Mouse (Mus musculus): ENCODE results near the gene Pdzd3. TPM values are rescaled to one million over a fixed set of nuclear protein-coding genes. Genes with fewer than 3 reads are reported as not detected.
"Not testable (repeated sequence)": the region's sequence is repeated elsewhere in the genome, so short reads cannot be mapped to it uniquely, and the experiment has no call there.

Gene Pdzd3
- 0.14 and 0.19 TPM in 2 replicates for polyA plus RNA-seq (2015; fragmentation: Nextera tagmentation; extraction: Ambion mirVana)

GRCm38 (mm10) chr9:44251314-44251713, at the start of gene Pdzd3:
Gene Pdzd3, minus strand, starts transcription at chr9:44251471.
- Histone ChIP-seq H3K9ac (no peak within 1 kb of the TSS), H3K27me3 (no peaks in the 10 kb centered on the region), H3K27ac (replicated peaks) (no peak within 1 kb of the TSS), H3K4me3 (replicated peaks) (no peak within 1 kb of the TSS), H3K36me3 (peaks cover 2% of the 10 kb centered on the region; the same call in 1 of the 2 replicates), H3K4me2 (replicated peaks) (no peak within 1 kb of the TSS), H3K4me1 (peaks cover 41% of the 10 kb centered on the region), H3K9me3 (replicated peaks) (no peaks in the 10 kb centered on the region)
- 71% methylated on average over 10 of the region's 10 CpGs for WGBS
- ATAC-seq (ENCODE audit: insufficient number of reproducible peaks, low FRiP score, low TSS enrichment, low read depth) = no peak

GRCm38 (mm10) chr9:44300001-44300400, 48.7 kb upstream of the Pdzd3 start:
- not testable (repeated sequence) for H3K9me3 ChIP-seq (replicated peaks); H3K27ac ChIP-seq (replicated peaks); H3K4me3 ChIP-seq (replicated peaks); H3K4me1 ChIP-seq; H3K4me2 ChIP-seq (replicated peaks); ATAC-seq (ENCODE audit: insufficient number of reproducible peaks, low FRiP score, low TSS enrichment, low read depth); H3K9ac ChIP-seq; H3K27me3 ChIP-seq
- WGBS = 95% methylated on average over 3 of the region's 3 CpGs
- peaks cover 66% of the 10 kb centered on the region for H3K36me3 ChIP-seq

GRCm38 (mm10) chr9:44292490-44292889, 41.2 kb upstream of the Pdzd3 start:
- 71% methylated on average over 3 of the region's 3 CpGs for WGBS
- Histone ChIP-seq H3K4me3 (replicated peaks) (no peak overlapping the region), H3K36me3 (peaks cover 64% of the 10 kb centered on the region), H3K9me3 (replicated peaks) (no peaks in the 10 kb centered on the region), H3K4me2 (replicated peaks) (no peak overlapping the region), H3K27me3 (peaks cover 16% of the 10 kb centered on the region), H3K4me1 (peaks cover 15% of the 10 kb centered on the region), H3K27ac (replicated peaks) (no peak overlapping the region), H3K9ac (no peak overlapping the region)
- ATAC-seq (ENCODE audit: insufficient number of reproducible peaks, low FRiP score, low TSS enrichment, low read depth) = no peak

- Histone ChIP-seq H3K36me3 (peaks cover 33% of the 10 kb centered on the region), H3K27ac (replicated peaks) (no peak overlapping the region), H3K9me3 (replicated peaks) (no peaks in the 10 kb centered on the region), H3K4me2 (replicated peaks) (peak overlapping the region; percentile 93; the same call in 1 of the 2 replicates), H3K27me3 (peaks cover 23% of the 10 kb centered on the region), H3K9ac (no peak overlapping the region), H3K4me1 (peaks cover 26% of the 10 kb centered on the region), H3K4me3 (replicated peaks) (no peak overlapping the region)
- 11% methylated on average over 11 of the region's 11 CpGs for WGBS
- ATAC-seq (ENCODE audit: insufficient number of reproducible peaks, low FRiP score, low TSS enrichment, low read depth) = no peak
Observed at GRCm38 (mm10) chr9:44288959-44289291, 37.7 kb upstream of the Pdzd3 start.

- WGBS = 1% methylated on average over 38 of the region's 38 CpGs
- Histone ChIP-seq H3K36me3 (peaks cover 27% of the 10 kb centered on the region), H3K4me3 (replicated peaks) (peak within 1 kb of the TSS; percentile 62), H3K9ac (peak within 1 kb of the TSS; percentile 65), H3K4me1 (peaks cover 26% of the 10 kb centered on the region), H3K4me2 (replicated peaks) (peak within 1 kb of the TSS; percentile 93), H3K9me3 (replicated peaks) (no peaks in the 10 kb centered on the region), H3K27me3 (peaks cover 23% of the 10 kb centered on the region), H3K27ac (replicated peaks) (no peak within 1 kb of the TSS)
- ATAC-seq (ENCODE audit: insufficient number of reproducible peaks, low FRiP score, low TSS enrichment, low read depth) = peak; percentile 16; the same call in 1 of the 2 replicates
Observed at GRCm38 (mm10) chr9:44288076-44288958, 37.0 kb upstream of the Pdzd3 start, which contains the start of gene Abcg4. Gene Abcg4, minus strand, starts transcription at chr9:44288615.

- WGBS = under 1% methylated on average over 46 of the region's 47 CpGs
- peak; percentile 46; the same call in 1 of the 2 replicates for ATAC-seq (ENCODE audit: insufficient number of reproducible peaks, low FRiP score, low TSS enrichment, low read depth)
Observed at GRCm38 (mm10) chr9:44287401-44288075, 36.3 kb upstream of the Pdzd3 start.

GRCm38 (mm10) chr9:44287003-44287400, 35.7 kb upstream of the Pdzd3 start:
- Histone ChIP-seq H3K27me3 (peaks cover 23% of the 10 kb centered on the region), H3K36me3 (peaks cover 15% of the 10 kb centered on the region), H3K9ac (peak overlapping the region; percentile 65), H3K9me3 (replicated peaks) (no peaks in the 10 kb centered on the region), H3K4me1 (peaks cover 26% of the 10 kb centered on the region), H3K27ac (replicated peaks) (no peak overlapping the region), H3K4me3 (replicated peaks) (peak overlapping the region; percentile 62), H3K4me2 (replicated peaks) (peak overlapping the region; percentile 93)
- WGBS = 8% methylated on average over 11 of the region's 11 CpGs
- ATAC-seq (ENCODE audit: insufficient number of reproducible peaks, low FRiP score, low TSS enrichment, low read depth) = peak; percentile 40; the same call in 1 of the 2 replicates

More at GRCm38 (mm10) chr9:44287401-44288075, 36.3 kb upstream of the Pdzd3 start:
- no peaks in the 10 kb centered on the region for H3K9me3 ChIP-seq (replicated peaks)
- H3K4me3 ChIP-seq (replicated peaks) = peak overlapping the region; percentile 62
- H3K27ac ChIP-seq (replicated peaks) = no peak overlapping the region
- H3K9ac ChIP-seq = peak overlapping the region; percentile 65
- peaks cover 26% of the 10 kb centered on the region for H3K4me1 ChIP-seq
- peaks cover 19% of the 10 kb centered on the region for H3K36me3 ChIP-seq
- peak overlapping the region; percentile 93 for H3K4me2 ChIP-seq (replicated peaks)
- H3K27me3 ChIP-seq = peaks cover 23% of the 10 kb centered on the region

- ATAC-seq (ENCODE audit: insufficient number of reproducible peaks, low FRiP score, low TSS enrichment, low read depth) = no peak
- Histone ChIP-seq H3K27me3 (peaks cover 23% of the 10 kb centered on the region), H3K9ac (no peak overlapping the region), H3K4me2 (replicated peaks) (no peak overlapping the region; the same call in 1 of the 2 replicates), H3K36me3 (peaks cover 10% of the 10 kb centered on the region), H3K27ac (replicated peaks) (no peak overlapping the region), H3K4me1 (peaks cover 26% of the 10 kb centered on the region), H3K9me3 (replicated peaks) (no peaks in the 10 kb centered on the region), H3K4me3 (replicated peaks) (no peak overlapping the region)
- WGBS = 9% methylated on average over 6 of the region's 6 CpGs
Observed at GRCm38 (mm10) chr9:44286256-44286850, 35.1 kb upstream of the Pdzd3 start.

GRCm38 (mm10) chr9:44283183-44283582, 31.9 kb upstream of the Pdzd3 start:
- ATAC-seq (ENCODE audit: insufficient number of reproducible peaks, low FRiP score, low TSS enrichment, low read depth) = no peak
- 72% methylated on average over 5 of the region's 5 CpGs for WGBS
- peaks cover 4% of the 10 kb centered on the region; the same call in 1 of the 2 replicates for H3K36me3 ChIP-seq

GRCm38 (mm10) chr9:44269973-44270372, 18.7 kb upstream of the Pdzd3 start:
- peaks cover 14% of the 10 kb centered on the region for H3K4me1 ChIP-seq
- ATAC-seq (ENCODE audit: insufficient number of reproducible peaks, low FRiP score, low TSS enrichment, low read depth) = no peak
- whole genome bisulfite sequencing = 82% methylated on average over 4 of the region's 4 CpGs

More at GRCm38 (mm10) chr9:44283183-44283582, 31.9 kb upstream of the Pdzd3 start:
- Histone ChIP-seq H3K4me2 (replicated peaks) (no peak overlapping the region), H3K4me3 (replicated peaks) (no peak overlapping the region), H3K9ac (no peak overlapping the region), H3K9me3 (replicated peaks) (no peaks in the 10 kb centered on the region), H3K27me3 (peaks cover 10% of the 10 kb centered on the region), H3K4me1 (peaks cover 18% of the 10 kb centered on the region), H3K27ac (replicated peaks) (no peak overlapping the region)

GRCm38 (mm10) chr9:44269077-44269476, 17.8 kb upstream of the Pdzd3 start:
- H3K4me1 ChIP-seq = peaks cover 14% of the 10 kb centered on the region
- no peak overlapping the region for H3K4me3 ChIP-seq (replicated peaks)
- H3K36me3 ChIP-seq = no peaks in the 10 kb centered on the region
- 79% methylated on average over 3 of the region's 3 CpGs for WGBS
- no peaks in the 10 kb centered on the region for H3K9me3 ChIP-seq (replicated peaks)
- H3K27ac ChIP-seq (replicated peaks) = no peak overlapping the region
- H3K27me3 ChIP-seq = no peaks in the 10 kb centered on the region
- no peak for ATAC-seq (ENCODE audit: insufficient number of reproducible peaks, low FRiP score, low TSS enrichment, low read depth)
- no peak overlapping the region for H3K9ac ChIP-seq
- H3K4me2 ChIP-seq (replicated peaks) = no peak overlapping the region

More at GRCm38 (mm10) chr9:44269973-44270372, 18.7 kb upstream of the Pdzd3 start:
- H3K4me3 ChIP-seq (replicated peaks) = no peak overlapping the region
- H3K27ac ChIP-seq (replicated peaks) = no peak overlapping the region
- no peaks in the 10 kb centered on the region for H3K9me3 ChIP-seq (replicated peaks)
- no peak overlapping the region for H3K9ac ChIP-seq
- H3K36me3 ChIP-seq = 0 out of 2 replicates have a peak, but pooled peaks cover 4% of the 10 kb centered on the region
- no peaks in the 10 kb centered on the region for H3K27me3 ChIP-seq
- H3K4me2 ChIP-seq (replicated peaks) = no peak overlapping the region

Measured in embryonic facial prominence, embryonic 15.5 days (tissue).